ENCODE assay signal across 8 mouse cellular contexts in genomic region chr3:152197246-152197645, GRCm38 (mm10). TPM values are rescaled to one million over a fixed set of nuclear protein-coding genes. Genes with fewer than 3 reads are reported as not detected.
A peak's percentile ranks its signal among the peaks of the same experiment; 100 is the strongest.
DNase-seq lines count a peak whose midpoint lies in the region; ATAC-seq and TF ChIP-seq lines count a peak whose summit lies in the region.
"Not testable (repeated sequence)": the region's sequence is repeated elsewhere in the genome, so short reads cannot be mapped to it uniquely, and the experiment has no call there.

No protein-coding gene starts in this region.

- DNase-seq in CD4-positive, CD25-positive, alpha-beta regulatory T cell, adult 2 months (ENCODE audit: low read depth, low spot score), result peak; percentile 39
- peak; percentile 61 for DNase-seq in ZHBTc4 (ENCODE audit: low read depth, low spot score)
- DNase-seq in liver, postnatal 0 days, result peak; percentile 35
- peak; percentile 47 to 57 for DNase-seq in spleen, postnatal 10 days (ENCODE audit: low spot score in 2 of 2)

- 20% methylated on average over 2 of the region's 2 CpGs for WGBS in heart, embryonic 12.5 days
- 19% methylated on average over 2 of the region's 2 CpGs for WGBS in liver, embryonic 12.5 days (ENCODE audit: insufficient replicate concordance)
- WGBS in liver, postnatal 0 days (ENCODE audit: insufficient replicate concordance), result 44% methylated on average over 2 of the region's 2 CpGs
- WGBS in stomach, embryonic 15.5 days, result 31% methylated on average over 2 of the region's 2 CpGs

- H3K4me3 ChIP-seq in heart, embryonic 12.5 days; stomach, embryonic 15.5 days (replicated peaks): not testable (repeated sequence)
- H3K4me3 ChIP-seq in liver, embryonic 12.5 days, result peak overlapping the region; percentile 55
- peak overlapping the region; percentile 26 for H3K4me3 ChIP-seq in liver, postnatal 0 days (ENCODE audit: low read depth, low read length)

- not testable (repeated sequence) for H3K4me2 ChIP-seq in heart, embryonic 12.5 days; stomach, embryonic 15.5 days
- H3K4me2 ChIP-seq in liver, embryonic 12.5 days, result peak overlapping the region; percentile 59
- H3K4me2 ChIP-seq in liver, postnatal 0 days (ENCODE audit: low read depth, low read length), result peak overlapping the region; percentile 51

- not testable (repeated sequence) for H3K36me3 ChIP-seq in heart, embryonic 12.5 days; liver, embryonic 12.5 days; liver, postnatal 0 days (replicated peaks; ENCODE audit: insufficient read depth, low read length); stomach, embryonic 15.5 days

- TF ChIP-seq CTCF in liver, postnatal 0 days (IDR thresholded peaks at IDR 0.05; ENCODE audit: low read depth), result not testable (repeated sequence)

- peak overlapping the region; percentile 60; the same call in 1 of the 2 replicates for H3K27ac ChIP-seq in heart, embryonic 12.5 days (ENCODE audit: poor library complexity, severe bottlenecking)
- peak overlapping the region; percentile 93 for H3K27ac ChIP-seq in liver, embryonic 12.5 days
- H3K27ac ChIP-seq in liver, postnatal 0 days (ENCODE audit: low read depth), result peak overlapping the region; percentile 85
- not testable (repeated sequence) for H3K27ac ChIP-seq in stomach, embryonic 15.5 days

- not testable (repeated sequence) for H3K9ac ChIP-seq in heart, embryonic 12.5 days; liver, postnatal 0 days (replicated peaks); stomach, embryonic 15.5 days
- H3K9ac ChIP-seq in liver, embryonic 12.5 days, result peak overlapping the region; percentile 57

- ATAC-seq in erythroblast, adult 5-6 weeks (replicated peaks; ENCODE audit: low FRiP score, poor library complexity, severe bottlenecking), result peak; percentile 78
- ATAC-seq in heart, embryonic 12.5 days (ENCODE audit: insufficient number of reproducible peaks, low FRiP score), result peak; percentile 70; the same call in 1 of the 2 replicates
- ATAC-seq in liver, embryonic 12.5 days, result peak; percentile 84
- peak; percentile 69 for ATAC-seq in liver, postnatal 0 days
- ATAC-seq in stomach, embryonic 15.5 days (ENCODE audit: insufficient read depth, low FRiP score, low read depth), result peak; percentile 53

- not testable (repeated sequence) for H3K27me3 ChIP-seq in heart, embryonic 12.5 days (replicated peaks); liver, embryonic 12.5 days (replicated peaks); liver, postnatal 0 days (ENCODE audit: insufficient read depth, low read length); stomach, embryonic 15.5 days (replicated peaks)

- H3K9me3 ChIP-seq in heart, embryonic 12.5 days (replicated peaks); liver, embryonic 12.5 days (replicated peaks); liver, postnatal 0 days (ENCODE audit: low read length); stomach, embryonic 15.5 days: not testable (repeated sequence)

- TF ChIP-seq EP300 in liver, postnatal 0 days (IDR thresholded peaks at IDR 0.05; ENCODE audit: low read depth), result 0 out of 2 replicates have a peak, but pooled peaks have one; percentile 6

- not testable (repeated sequence) for H3K4me1 ChIP-seq in heart, embryonic 12.5 days (replicated peaks); liver, postnatal 0 days (ENCODE audit: insufficient read depth); stomach, embryonic 15.5 days
- H3K4me1 ChIP-seq in liver, embryonic 12.5 days, result peaks cover 29% of the 10 kb centered on the region

RNA-seq across cellular contexts. Expression of gene Dnajb4, which starts 12.9 kb away (rescaled TPM):
- 166 and 217 TPM in 2 replicates for total RNA-seq in erythroblast, adult 5-6 weeks (2015; ENCODE audit: low replicate concordance)
- 316 and 353 TPM in 2 replicates for total RNA-seq in erythroblast, adult 5-6 weeks (2017; ENCODE audit: low replicate concordance)
- 53.0 and 56.3 TPM in 2 replicates for polyA plus RNA-seq in heart, embryonic 12.5 days (2016; fragmentation: Nextera tagmentation; extraction: Ambion mirVana)
- polyA plus RNA-seq in liver, embryonic 12.5 days (2016; fragmentation: Nextera tagmentation; extraction: Ambion mirVana), result 35.7 and 36.3 TPM in 2 replicates
- polyA plus RNA-seq in liver, postnatal 0 days (2015; fragmentation: Nextera tagmentation; extraction: Ambion mirVana), result 25.9 and 28.8 TPM in 2 replicates
- polyA plus RNA-seq in stomach, embryonic 15.5 days (2015; fragmentation: Nextera tagmentation; extraction: Ambion mirVana), result 30.9 and 34.9 TPM in 2 replicates

RNA-seq across cellular contexts. Expression of gene Fubp1, which starts 13.0 kb away (rescaled TPM):
- 48.9 and 97.6 TPM in 2 replicates for total RNA-seq in erythroblast, adult 5-6 weeks (2015; ENCODE audit: low replicate concordance)
- 108 and 142 TPM in 2 replicates for total RNA-seq in erythroblast, adult 5-6 weeks (2017; ENCODE audit: low replicate concordance)
- 142 and 146 TPM in 2 replicates for polyA plus RNA-seq in heart, embryonic 12.5 days (2016; fragmentation: Nextera tagmentation; extraction: Ambion mirVana)
- 143 and 144 TPM in 2 replicates for polyA plus RNA-seq in liver, embryonic 12.5 days (2016; fragmentation: Nextera tagmentation; extraction: Ambion mirVana)
- polyA plus RNA-seq in liver, postnatal 0 days (2015; fragmentation: Nextera tagmentation; extraction: Ambion mirVana), result 33.5 and 37.1 TPM in 2 replicates
- polyA plus RNA-seq in stomach, embryonic 15.5 days (2015; fragmentation: Nextera tagmentation; extraction: Ambion mirVana), result 191 and 208 TPM in 2 replicates

RNA-seq across cellular contexts. Expression of gene Gipc2, which starts 31.2 kb away (rescaled TPM):
- total RNA-seq in erythroblast, adult 5-6 weeks (2015; ENCODE audit: low replicate concordance), result not detected in 2 replicates
- 2.4 and 4.7 TPM in 2 replicates for total RNA-seq in erythroblast, adult 5-6 weeks (2017; ENCODE audit: low replicate concordance)
- 1.3 and 4.5 TPM in 2 replicates for polyA plus RNA-seq in heart, embryonic 12.5 days (2016; fragmentation: Nextera tagmentation; extraction: Ambion mirVana)
- polyA plus RNA-seq in liver, embryonic 12.5 days (2016; fragmentation: Nextera tagmentation; extraction: Ambion mirVana), result 11.3 and 12.3 TPM in 2 replicates
- polyA plus RNA-seq in liver, postnatal 0 days (2015; fragmentation: Nextera tagmentation; extraction: Ambion mirVana), result 3.5 and 5.0 TPM in 2 replicates
- polyA plus RNA-seq in stomach, embryonic 15.5 days (2015; fragmentation: Nextera tagmentation; extraction: Ambion mirVana), result 57.5 and 78.6 TPM in 2 replicates
